Mouse (Mus musculus) heart, adult 2 months (tissue): ENCODE measurements at regions not wholly inside any gene's neighbourhood (a gene's known extent, or its start where the extent isn't known, plus 50 kb on each side); places are given as distances from the start of the nearest gene placed in this dataset.

Source experiments
- CTCF ChIP-seq: fragments of 200-600 bp; IDR thresholded peaks from 2 replicates; pipeline ENCODE4 v1.8.1; 2022; ENCODE audit warnings: antibody characterized with exemption, mild to moderate bottlenecking, moderate library complexity
- EP300 ChIP-seq: fragments of 200-500 bp; IDR thresholded peaks from 2 replicates; pipeline ENCODE4 v1.6.1; 2011; ENCODE audit warnings: low read depth, low read length, control low read depth; ENCODE audit not compliant: insufficient read depth
- POLR2A ChIP-seq: fragments of 200-500 bp; IDR thresholded peaks from 2 replicates; pipeline ENCODE4 v1.6.1; 2011; ENCODE audit warnings: mild to moderate bottlenecking, low read depth, low read length, control low read depth; ENCODE audit not compliant: insufficient read depth

GRCm38 (mm10) chr17:9931526-9931925, 262.0 kb upstream of the Pabpc6 start:
- no peak for TF ChIP-seq POLR2A
- no peak for TF ChIP-seq CTCF
- no peak for TF ChIP-seq EP300
